Mouse (Mus musculus): ENCODE results near the gene Dapk3. TPM values are rescaled to one million over a fixed set of nuclear protein-coding genes. Genes with fewer than 3 reads are reported as not detected.

Gene Dapk3
- polyA plus RNA-seq, 1 experiment from 2014 or later = 42.4 TPM

GRCm38 (mm10) chr10:81140005-81140404, 42.8 kb upstream of the Dapk3 start:
- ATAC-seq (ENCODE audit: extremely low read depth, insufficient number of reproducible peaks, low FRiP score, low TSS enrichment) = no peak
- peaks cover under 1% of the 10 kb centered on the region for H3K27me3 ChIP-seq (replicated peaks)
- peaks cover 71% of the 10 kb centered on the region for H3K4me1 ChIP-seq
- 45% methylated on average over 8 of the region's 8 CpGs for WGBS
- H3K9ac ChIP-seq = peak overlapping the region; percentile 94
- peak overlapping the region; percentile 63 for H3K27ac ChIP-seq (replicated peaks)
- H3K4me3 ChIP-seq = peak overlapping the region; percentile 96
- peak overlapping the region; percentile 95 for H3K4me2 ChIP-seq
- H3K9me3 ChIP-seq = no peaks in the 10 kb centered on the region
- peaks cover 20% of the 10 kb centered on the region for H3K36me3 ChIP-seq

GRCm38 (mm10) chr10:81140717-81141454, 41.9 kb upstream of the Dapk3 start:
- Histone ChIP-seq H3K27ac (replicated peaks) (peak overlapping the region; percentile 63), H3K4me3 (peak overlapping the region; percentile 96), H3K9me3 (no peaks in the 10 kb centered on the region), H3K4me1 (peaks cover 71% of the 10 kb centered on the region), H3K4me2 (peak overlapping the region; percentile 95), H3K27me3 (replicated peaks) (no peaks in the 10 kb centered on the region), H3K9ac (peak overlapping the region; percentile 94), H3K36me3 (peaks cover 29% of the 10 kb centered on the region)
- WGBS = 49% methylated on average over 10 of the region's 10 CpGs
- ATAC-seq (ENCODE audit: extremely low read depth, insufficient number of reproducible peaks, low FRiP score, low TSS enrichment) = no peak

- peak overlapping the region; percentile 96; the same call in 1 of the 2 replicates for H3K4me3 ChIP-seq
- no peaks in the 10 kb centered on the region for H3K9me3 ChIP-seq
- no peaks in the 10 kb centered on the region for H3K27me3 ChIP-seq (replicated peaks)
- H3K27ac ChIP-seq (replicated peaks) = peak overlapping the region; percentile 63; the same call in 1 of the 2 replicates
- H3K9ac ChIP-seq = peak overlapping the region; percentile 94
- H3K4me1 ChIP-seq = peaks cover 77% of the 10 kb centered on the region
- 79% methylated on average over 7 of the region's 7 CpGs for WGBS
- H3K36me3 ChIP-seq = peaks cover 37% of the 10 kb centered on the region
- ATAC-seq (ENCODE audit: extremely low read depth, insufficient number of reproducible peaks, low FRiP score, low TSS enrichment) = no peak
- H3K4me2 ChIP-seq = peak overlapping the region; percentile 95
Observed at GRCm38 (mm10) chr10:81141455-81142210, 41.2 kb upstream of the Dapk3 start.

GRCm38 (mm10) chr10:81142551-81142981, 40.2 kb upstream of the Dapk3 start:
- H3K9me3 ChIP-seq = no peaks in the 10 kb centered on the region
- no peak overlapping the region for H3K4me3 ChIP-seq
- peaks cover 77% of the 10 kb centered on the region for H3K4me1 ChIP-seq
- peak overlapping the region; percentile 95; the same call in 1 of the 2 replicates for H3K4me2 ChIP-seq
- H3K36me3 ChIP-seq = peaks cover 46% of the 10 kb centered on the region
- H3K27me3 ChIP-seq (replicated peaks) = no peaks in the 10 kb centered on the region
- H3K9ac ChIP-seq = peak overlapping the region; percentile 94
- H3K27ac ChIP-seq (replicated peaks) = 0 out of 2 replicates have a peak overlapping the region, but pooled peaks have one; percentile 50
- 78% methylated on average over 5 of the region's 5 CpGs for WGBS
- ATAC-seq (ENCODE audit: extremely low read depth, insufficient number of reproducible peaks, low FRiP score, low TSS enrichment) = no peak

- H3K4me2 ChIP-seq = no peak overlapping the region
- no peak overlapping the region for H3K4me3 ChIP-seq
- WGBS = 86% methylated on average over 7 of the region's 7 CpGs
- peaks cover 52% of the 10 kb centered on the region for H3K36me3 ChIP-seq
- H3K27me3 ChIP-seq (replicated peaks) = no peaks in the 10 kb centered on the region
- H3K27ac ChIP-seq (replicated peaks) = 0 out of 2 replicates have a peak overlapping the region, but pooled peaks have one; percentile 50
- no peak for ATAC-seq (ENCODE audit: extremely low read depth, insufficient number of reproducible peaks, low FRiP score, low TSS enrichment)
- peak overlapping the region; percentile 94 for H3K9ac ChIP-seq
- no peaks in the 10 kb centered on the region for H3K9me3 ChIP-seq
- H3K4me1 ChIP-seq = peaks cover 76% of the 10 kb centered on the region
Observed at GRCm38 (mm10) chr10:81143157-81143633, 39.6 kb upstream of the Dapk3 start.

- no peak overlapping the region for H3K9ac ChIP-seq
- H3K4me1 ChIP-seq = peaks cover 69% of the 10 kb centered on the region
- no peaks in the 10 kb centered on the region for H3K9me3 ChIP-seq
- H3K4me3 ChIP-seq = no peak overlapping the region
- H3K27ac ChIP-seq (replicated peaks) = no peak overlapping the region
- peaks cover 60% of the 10 kb centered on the region for H3K36me3 ChIP-seq
- ATAC-seq (ENCODE audit: extremely low read depth, insufficient number of reproducible peaks, low FRiP score, low TSS enrichment) = no peak
- H3K4me2 ChIP-seq = no peak overlapping the region
- 93% methylated on average over 52 of the region's 52 CpGs for WGBS
- no peaks in the 10 kb centered on the region for H3K27me3 ChIP-seq (replicated peaks)
Observed at GRCm38 (mm10) chr10:81143845-81144437, 38.9 kb upstream of the Dapk3 start.

GRCm38 (mm10) chr10:81144667-81145066, 38.1 kb upstream of the Dapk3 start:
- H3K4me2 ChIP-seq = no peak overlapping the region
- H3K36me3 ChIP-seq = peaks cover 67% of the 10 kb centered on the region
- no peak overlapping the region for H3K27ac ChIP-seq (replicated peaks)
- ATAC-seq (ENCODE audit: extremely low read depth, insufficient number of reproducible peaks, low FRiP score, low TSS enrichment) = no peak
- H3K9me3 ChIP-seq = no peaks in the 10 kb centered on the region
- WGBS = 89% methylated on average over 27 of the region's 27 CpGs
- no peaks in the 10 kb centered on the region for H3K27me3 ChIP-seq (replicated peaks)
- H3K4me3 ChIP-seq = no peak overlapping the region
- no peak overlapping the region for H3K9ac ChIP-seq
- H3K4me1 ChIP-seq = peaks cover 61% of the 10 kb centered on the region

- peaks cover 55% of the 10 kb centered on the region for H3K4me1 ChIP-seq
- WGBS = 89% methylated on average over 6 of the region's 6 CpGs
Observed at GRCm38 (mm10) chr10:81145307-81145706, 37.5 kb upstream of the Dapk3 start.

GRCm38 (mm10) chr10:81145778-81146177, 37.0 kb upstream of the Dapk3 start:
- Histone ChIP-seq H3K27ac (replicated peaks) (no peak overlapping the region), H3K4me3 (no peak overlapping the region), H3K4me1 (peaks cover 50% of the 10 kb centered on the region), H3K9ac (peak overlapping the region; percentile 42), H3K4me2 (no peak overlapping the region), H3K27me3 (replicated peaks) (no peaks in the 10 kb centered on the region), H3K36me3 (peaks cover 77% of the 10 kb centered on the region), H3K9me3 (no peaks in the 10 kb centered on the region)
- 71% methylated on average over 7 of the region's 7 CpGs for WGBS
- ATAC-seq (ENCODE audit: extremely low read depth, insufficient number of reproducible peaks, low FRiP score, low TSS enrichment) = no peak

More at GRCm38 (mm10) chr10:81145307-81145706, 37.5 kb upstream of the Dapk3 start:
- ATAC-seq (ENCODE audit: extremely low read depth, insufficient number of reproducible peaks, low FRiP score, low TSS enrichment) = no peak
- Histone ChIP-seq H3K36me3 (peaks cover 73% of the 10 kb centered on the region), H3K9me3 (no peaks in the 10 kb centered on the region), H3K27ac (replicated peaks) (no peak overlapping the region), H3K9ac (no peak overlapping the region), H3K4me2 (no peak overlapping the region), H3K4me3 (no peak overlapping the region), H3K27me3 (replicated peaks) (no peaks in the 10 kb centered on the region)

- Histone ChIP-seq H3K9ac (peak overlapping the region; percentile 42), H3K27ac (replicated peaks) (no peak overlapping the region), H3K36me3 (peaks cover 82% of the 10 kb centered on the region), H3K4me3 (no peak overlapping the region), H3K4me2 (no peak overlapping the region), H3K27me3 (replicated peaks) (no peaks in the 10 kb centered on the region), H3K4me1 (peaks cover 45% of the 10 kb centered on the region), H3K9me3 (no peaks in the 10 kb centered on the region)
- ATAC-seq (ENCODE audit: extremely low read depth, insufficient number of reproducible peaks, low FRiP score, low TSS enrichment) = no peak
- WGBS = 74% methylated on average over 4 of the region's 4 CpGs
Observed at GRCm38 (mm10) chr10:81146296-81146695, 36.5 kb upstream of the Dapk3 start.

- H3K4me1 ChIP-seq = peaks cover 23% of the 10 kb centered on the region
- no peaks in the 10 kb centered on the region for H3K27me3 ChIP-seq (replicated peaks)
- no peak overlapping the region for H3K9ac ChIP-seq
- no peak overlapping the region for H3K27ac ChIP-seq (replicated peaks)
- H3K9me3 ChIP-seq = no peaks in the 10 kb centered on the region
- H3K4me2 ChIP-seq = no peak overlapping the region
- no peak overlapping the region for H3K4me3 ChIP-seq
- H3K36me3 ChIP-seq = peaks cover 90% of the 10 kb centered on the region
- WGBS = 61% methylated on average over 6 of the region's 6 CpGs
- ATAC-seq (ENCODE audit: extremely low read depth, insufficient number of reproducible peaks, low FRiP score, low TSS enrichment) = no peak
Observed at GRCm38 (mm10) chr10:81151261-81151660, 31.5 kb upstream of the Dapk3 start.
